ENCODE assay signal across 7 mouse cellular contexts in genomic region chr2:77386515-77386914, GRCm38 (mm10).
DNase-seq lines count a peak whose midpoint lies in the region.

No protein-coding gene starts in this region.

- intact Hi-C loops in left cerebral cortex, postnatal 36 days (cut with DNase I), result no loop called here

- DNase-seq in left cerebral cortex, adult 11 months (ENCODE audit: low spot score), result peak; percentile 23
- no peak for DNase-seq in left cerebral cortex, adult 8-10 months (ENCODE audit: low spot score in 2 of 2)
- peak; percentile 73 for DNase-seq in R1 (ENCODE audit: low read depth, low spot score)
- DNase-seq in c-Kit-positive CD71-negative TER-119-negative erythroid progenitor cells, embryonic 14.5 days (ENCODE audit: low read depth), result peak; percentile 40
- DNase-seq in frontal cortex, postnatal 25 days (ENCODE audit: low spot score in 2 of 2), result peak; percentile 18 to 38
- peak; percentile 18 to 25 for DNase-seq in left cerebral cortex, postnatal 36 days (ENCODE audit: low spot score in 2 of 2)
- peak; percentile 65 for DNase-seq in right cerebral cortex, postnatal 4 days

Comparison
In these comparisons a context has a peak if more than half of its experiments do, and no peak if none do; other contexts are left out.
1. DNase-seq: peak in left cerebral cortex, adult 11 months (single experiment), R1 (single experiment), c-Kit-positive CD71-negative TER-119-negative erythroid progenitor cells, embryonic 14.5 days (single experiment), frontal cortex, postnatal 25 days (2 of 2), left cerebral cortex, postnatal 36 days (2 of 2) and right cerebral cortex, postnatal 4 days (single experiment); none in left cerebral cortex, adult 8-10 months (0 of 2).